Mouse (Mus musculus): ENCODE results near the gene Srsy. TPM values are rescaled to one million over a fixed set of nuclear protein-coding genes. Genes with fewer than 3 reads are reported as not detected.
"Not testable (repeated sequence)": the region's sequence is repeated elsewhere in the genome, so short reads cannot be mapped to it uniquely, and the experiment has no call there.

The Srsy gene
- polyA plus RNA-seq (2014; fragmentation: Nextera tagmentation; extraction: Ambion mirVana), result not detected in 2 replicates

- WGBS, result no CpG with 5 or more reads among the region's 1 CpGs
- not testable (repeated sequence) for H3K4me1 ChIP-seq (replicated peaks; ENCODE audit: control insufficient read depth, insufficient read depth, low read length); H3K36me3 ChIP-seq (ENCODE audit: control insufficient read depth, insufficient read depth, low read length); DNase-seq (ENCODE audit: low spot score); H3K27me3 ChIP-seq (replicated peaks; ENCODE audit: control insufficient read depth, insufficient read depth, low read length); H3K9ac ChIP-seq (ENCODE audit: low read length); H3K9me3 ChIP-seq (ENCODE audit: control insufficient read depth, low read length); H3K4me3 ChIP-seq (ENCODE audit: low read depth, low read length); ATAC-seq (replicated peaks; ENCODE audit: low FRiP score, low TSS enrichment, low read depth); H3K4me2 ChIP-seq (ENCODE audit: low read length); H3K27ac ChIP-seq (ENCODE audit: low read depth)
These were observed at the start of gene Srsy for GRCm38 (mm10) chrY:17937230-17937629. TSS of gene Srsy (minus strand) at chrY:17937330.

Other genes with a start within 250 kb of the Srsy start
- not detected in 2 replicates for gene Gm21904, start 91.1 kb downstream of the Srsy start, polyA plus RNA-seq (2014; fragmentation: Nextera tagmentation; extraction: Ambion mirVana)
- gene Gm20772, start 62.6 kb downstream of the Srsy start, polyA plus RNA-seq (2014; fragmentation: Nextera tagmentation; extraction: Ambion mirVana), result not detected in 2 replicates
- gene Gm20831, start 62.6 kb downstream of the Srsy start, polyA plus RNA-seq (2014; fragmentation: Nextera tagmentation; extraction: Ambion mirVana), result not detected in 2 replicates
- not detected in 2 replicates for gene Gm21764, start 124.5 kb upstream of the Srsy start, polyA plus RNA-seq (2014; fragmentation: Nextera tagmentation; extraction: Ambion mirVana)
- not detected in 2 replicates for gene Ssty1, start 151.8 kb upstream of the Srsy start, polyA plus RNA-seq (2014; fragmentation: Nextera tagmentation; extraction: Ambion mirVana)

All from intestine, embryonic 14.5 days (tissue).